Mouse (Mus musculus): ENCODE results near the gene Sirpa.

- TF ChIP-seq CTCF (IDR thresholded peaks at IDR 0.05) (no peak), EP300 (IDR thresholded peaks at IDR 0.05) (no peak)
Measured at GRCm38 (mm10) chr2:129620148-129620547, 27.5 kb downstream of the Sirpa start.

Measured in lung, postnatal 0 days (tissue).